Mouse (Mus musculus): ENCODE data around the gene B4galnt2. TPM values are rescaled to one million over a fixed set of nuclear protein-coding genes. Genes with fewer than 3 reads are reported as not detected.

Gene B4galnt2
- polyA plus RNA-seq, 1 experiment, result 0.51 TPM

DNA sequence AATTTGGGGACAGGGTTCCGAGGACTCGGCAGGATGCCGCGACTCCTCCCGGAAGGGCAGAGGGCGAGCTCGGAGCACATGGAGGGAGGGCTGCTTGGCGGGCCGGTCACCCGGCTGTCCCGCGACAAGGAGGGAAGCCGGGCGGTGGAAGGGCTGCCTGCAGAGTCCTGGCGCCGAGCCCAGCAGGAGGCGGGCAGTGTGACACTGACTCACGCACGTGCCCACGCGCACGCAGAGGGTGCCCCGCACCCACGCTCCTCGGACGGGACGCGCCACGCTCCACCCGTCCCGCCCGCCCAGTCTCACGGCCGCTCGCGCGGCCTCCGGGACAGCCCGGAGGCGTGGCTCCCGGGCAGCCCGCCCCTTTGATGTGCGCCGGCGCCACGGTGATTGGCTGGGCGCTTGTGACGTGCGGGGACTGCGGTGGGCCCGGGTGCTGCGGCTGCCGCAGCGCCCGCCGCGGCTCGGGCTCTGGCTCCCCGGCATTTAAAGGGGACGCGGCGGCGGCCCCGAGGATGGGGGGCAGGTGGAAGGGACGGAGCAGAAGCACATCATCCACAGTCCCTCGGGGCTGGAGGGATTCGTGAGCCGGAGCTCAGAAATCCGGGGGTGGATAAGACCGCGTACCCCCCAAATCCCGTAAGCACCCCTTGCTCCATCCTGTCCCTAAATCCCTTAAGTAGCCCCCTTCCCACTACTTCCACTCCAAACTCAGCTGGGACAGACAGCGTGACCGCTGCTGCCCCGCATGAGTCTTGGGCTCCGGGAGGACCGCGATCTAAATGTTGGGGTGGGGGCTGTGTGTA lies 90.4 kb downstream of the B4galnt2 start, which contains the start of gene Phospho1:
Phospho1 (plus strand) TSS at position 429 of the 806 bp plus-strand sequence.
- TF ChIP-seq POLR2A (IDR thresholded peaks at IDR 0.05; ENCODE audit: low read depth, low read length), result peak; percentile 75
- TF ChIP-seq CTCF (IDR thresholded peaks at IDR 0.05; ENCODE audit: borderline replicate concordance, insufficient read depth, low read length), result no peak
- Histone ChIP-seq H3K4me1 (ENCODE audit: control insufficient read depth, insufficient read depth, low read length) (no peaks in the 10 kb centered on the region), H3K4me3 (ENCODE audit: insufficient read depth, low read length) (peak within 1 kb of the TSS; percentile 58), H3K27ac (ENCODE audit: insufficient read depth, low read length) (no peak within 1 kb of the TSS)

DNA sequence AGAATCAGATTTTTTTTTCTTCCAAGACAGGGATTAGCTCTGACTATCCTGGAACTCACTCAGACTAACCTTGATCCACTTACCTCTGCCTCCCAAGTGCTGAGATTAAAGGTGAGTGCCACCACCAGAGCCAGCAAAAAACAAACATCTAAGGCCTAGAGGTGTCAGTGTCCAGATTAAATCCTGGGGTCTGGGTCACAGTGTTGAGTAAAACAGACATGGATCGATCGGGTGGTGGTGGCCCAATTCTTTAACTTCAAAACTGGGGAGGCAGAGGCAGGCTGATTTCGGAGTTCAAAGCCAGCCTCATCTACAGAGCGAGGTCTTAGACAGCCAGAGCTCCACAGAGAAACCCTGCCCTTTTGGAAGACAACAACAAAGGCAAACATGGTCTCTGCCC lies 92.3 kb downstream of the B4galnt2 start:
- Histone ChIP-seq H3K4me1 (ENCODE audit: control insufficient read depth, insufficient read depth, low read length) (no peaks in the 10 kb centered on the region), H3K27ac (ENCODE audit: insufficient read depth, low read length) (no peak overlapping the region), H3K4me3 (ENCODE audit: insufficient read depth, low read length) (no peak overlapping the region)
- TF ChIP-seq CTCF (IDR thresholded peaks at IDR 0.05; ENCODE audit: borderline replicate concordance, insufficient read depth, low read length), result no peak
- no peak for TF ChIP-seq POLR2A (IDR thresholded peaks at IDR 0.05; ENCODE audit: low read depth, low read length)

DNA sequence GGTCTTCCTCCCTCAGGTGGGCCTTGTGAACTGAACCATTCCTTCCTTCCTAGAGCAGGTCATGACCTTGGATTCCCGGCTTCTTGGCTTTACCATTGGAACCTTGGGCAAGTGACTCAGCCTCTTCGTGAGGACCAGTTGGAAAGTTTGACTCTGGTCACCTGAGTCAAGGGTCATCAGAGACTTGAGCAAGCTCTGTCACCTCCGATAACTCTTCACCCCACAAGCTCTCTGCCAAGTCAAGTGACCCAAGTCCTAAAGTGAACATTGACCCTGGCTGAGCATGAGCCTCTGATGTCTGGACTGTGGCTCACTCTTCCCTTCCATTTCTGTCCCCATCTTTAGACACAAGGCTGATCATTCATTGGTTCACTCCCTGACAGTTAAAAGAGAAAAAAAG lies 93.2 kb downstream of the B4galnt2 start:
- no peaks in the 10 kb centered on the region for H3K4me1 ChIP-seq (ENCODE audit: control insufficient read depth, insufficient read depth, low read length)
- H3K4me3 ChIP-seq (ENCODE audit: insufficient read depth, low read length), result no peak overlapping the region
- H3K27ac ChIP-seq (ENCODE audit: insufficient read depth, low read length), result no peak overlapping the region
- TF ChIP-seq CTCF (IDR thresholded peaks at IDR 0.05; ENCODE audit: borderline replicate concordance, insufficient read depth, low read length), result no peak
- TF ChIP-seq POLR2A (IDR thresholded peaks at IDR 0.05; ENCODE audit: low read depth, low read length), result no peak

DNA sequence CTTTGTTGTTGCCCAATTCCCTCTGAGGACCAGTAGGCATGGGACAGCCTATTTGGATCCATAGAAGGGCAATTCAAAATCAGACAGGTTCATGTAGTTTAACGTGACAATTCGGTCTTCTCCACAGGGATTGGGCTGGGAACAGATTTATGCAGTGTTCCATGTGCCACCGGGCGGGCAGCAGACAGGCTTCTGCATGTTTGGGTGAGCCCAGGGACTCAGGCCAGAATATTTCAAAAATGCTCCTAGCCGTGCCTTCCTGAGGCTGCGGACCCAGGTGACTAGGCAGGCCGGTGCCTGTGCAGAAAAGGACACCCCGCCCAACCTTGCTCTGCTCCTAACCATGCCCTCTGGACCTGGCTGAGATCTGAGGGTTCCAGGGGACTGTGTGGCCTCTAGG lies 95.6 kb downstream of the B4galnt2 start:
- Histone ChIP-seq H3K4me3 (ENCODE audit: insufficient read depth, low read length) (no peak overlapping the region), H3K27ac (ENCODE audit: insufficient read depth, low read length) (no peak overlapping the region), H3K4me1 (ENCODE audit: control insufficient read depth, insufficient read depth, low read length) (no peaks in the 10 kb centered on the region)
- TF ChIP-seq POLR2A (IDR thresholded peaks at IDR 0.05; ENCODE audit: low read depth, low read length) (no peak), CTCF (IDR thresholded peaks at IDR 0.05; ENCODE audit: borderline replicate concordance, insufficient read depth, low read length) (no peak)

Other genes with a start within 250 kb of the B4galnt2 start
- gene Phb, start 247.9 kb downstream of the B4galnt2 start, polyA plus RNA-seq (2011; ENCODE audit: insufficient read length, low read depth, missing spikeins), result 157 and 180 TPM in 2 replicates
- gene Zfp652, start 202.2 kb downstream of the B4galnt2 start, polyA plus RNA-seq (2011; ENCODE audit: insufficient read length, low read depth, missing spikeins), result 18.9 and 27.3 TPM in 2 replicates
- 0.89 and 0.93 TPM in 2 replicates for gene B130006D01Rik, start 191.3 kb downstream of the B4galnt2 start, polyA plus RNA-seq (2011; ENCODE audit: insufficient read length, low read depth, missing spikeins)
- gene Phospho1, start 90.4 kb downstream of the B4galnt2 start, polyA plus RNA-seq (2011; ENCODE audit: insufficient read length, low read depth, missing spikeins), result 5.5 TPM in 2 replicates
- gene Gngt2, start 77.7 kb downstream of the B4galnt2 start, polyA plus RNA-seq (2011; ENCODE audit: insufficient read length, low read depth, missing spikeins), result 2.4 and 5.6 TPM in 2 replicates
- 0.40 and 1.1 TPM in 2 replicates for gene Abi3, start 72.4 kb downstream of the B4galnt2 start, polyA plus RNA-seq (2011; ENCODE audit: insufficient read length, low read depth, missing spikeins)
- gene Igf2bp1, start 91.0 kb upstream of the B4galnt2 start, polyA plus RNA-seq (2011; ENCODE audit: insufficient read length, low read depth, missing spikeins), result 37.9 and 39.8 TPM in 2 replicates
- gene Gip, start 109.7 kb upstream of the B4galnt2 start, polyA plus RNA-seq (2011; ENCODE audit: insufficient read length, low read depth, missing spikeins), result not detected in 2 replicates
- gene Snf8, start 120.0 kb upstream of the B4galnt2 start, polyA plus RNA-seq (2011; ENCODE audit: insufficient read length, low read depth, missing spikeins), result 68.4 and 71.9 TPM in 2 replicates
- gene Ube2z, start 150.5 kb upstream of the B4galnt2 start, polyA plus RNA-seq (2011; ENCODE audit: insufficient read length, low read depth, missing spikeins), result 79.3 and 80.1 TPM in 2 replicates
- gene Atp5g1, start 160.8 kb upstream of the B4galnt2 start, polyA plus RNA-seq (2011; ENCODE audit: insufficient read length, low read depth, missing spikeins), result 206 and 212 TPM in 2 replicates
- not detected in 2 replicates for gene Calcoco2, start 197.1 kb upstream of the B4galnt2 start, polyA plus RNA-seq (2011; ENCODE audit: insufficient read length, low read depth, missing spikeins)
- not detected in 2 replicates for gene Ttll6, start 218.9 kb upstream of the B4galnt2 start, polyA plus RNA-seq (2011; ENCODE audit: insufficient read length, low read depth, missing spikeins)

Measured in embryonic fibroblast, embryonic 13.5 days (primary cell).